Mouse (Mus musculus) left cerebral cortex, adult 8-10 months (tissue): ENCODE measurements around the gene Sult4a1. TPM values are rescaled to one million over a fixed set of nuclear protein-coding genes. Genes with fewer than 3 reads are reported as not detected.
"Not testable (repeated sequence)": the region's sequence is repeated elsewhere in the genome, so short reads cannot be mapped to it uniquely, and the experiment has no call there.

Experiments
- DNase-seq, 2 experiments: peaks; one replicate each; pipeline ENCODE4 v3.0.0; 2022; ENCODE audit warnings: low spot score in 2 of 2
- total RNA-seq, 4 experiments: library from RNA; stranded (reverse); gene quantifications; 2 replicates each; pipeline ENCODE4 v1.2.4; 2022

Sult4a1 gene
- total RNA-seq, 4 experiments from 2014 or later: 393 to 440 (median 417) TPM

DNA sequence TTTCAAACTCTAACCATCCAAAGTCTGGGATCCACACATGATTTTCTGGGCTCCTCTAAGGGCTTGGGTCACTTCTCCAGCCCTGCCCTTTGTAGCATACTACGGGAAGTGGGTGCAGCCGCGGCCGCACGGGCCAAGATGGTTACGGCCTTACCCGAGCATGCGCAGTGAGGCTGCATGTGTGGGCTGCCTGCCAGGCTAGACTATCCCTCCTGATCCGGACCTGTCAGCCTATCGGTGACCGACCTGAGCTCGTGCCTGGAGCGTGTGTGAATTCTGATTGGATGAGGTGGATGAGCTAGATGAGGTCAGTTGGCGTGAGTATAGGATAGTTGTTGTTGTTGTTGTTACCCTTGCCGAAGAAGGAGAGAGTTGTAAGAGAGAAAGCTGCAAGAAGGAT, 8.0 kb downstream of the Sult4a1 start:
- not testable (repeated sequence) for DNase-seq

- no peak for DNase-seq
These were observed 9.5 kb downstream of the Sult4a1 start for GRCm38 (mm10) chr15:84096051-84096450.

DNA sequence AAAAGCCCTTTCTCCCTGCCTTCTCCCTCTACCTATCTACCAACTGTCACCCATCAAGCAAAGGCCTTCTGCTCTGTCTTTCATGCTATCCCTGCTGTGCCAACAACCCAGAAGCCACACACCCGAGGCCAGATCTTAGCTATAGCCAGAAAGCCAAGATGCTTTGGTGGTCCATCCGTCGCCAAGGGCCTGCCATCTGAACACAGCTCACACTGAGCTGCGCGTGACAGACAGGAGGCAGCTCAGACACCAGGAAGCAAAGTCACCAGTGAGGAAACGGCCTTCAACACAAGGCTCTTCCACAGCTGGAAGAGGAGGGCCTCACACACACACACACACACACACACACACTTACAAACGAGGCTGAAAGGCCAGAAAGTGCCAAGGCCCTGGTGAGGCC, 10.6 kb downstream of the Sult4a1 start:
- DNase-seq: no peak

DNA sequence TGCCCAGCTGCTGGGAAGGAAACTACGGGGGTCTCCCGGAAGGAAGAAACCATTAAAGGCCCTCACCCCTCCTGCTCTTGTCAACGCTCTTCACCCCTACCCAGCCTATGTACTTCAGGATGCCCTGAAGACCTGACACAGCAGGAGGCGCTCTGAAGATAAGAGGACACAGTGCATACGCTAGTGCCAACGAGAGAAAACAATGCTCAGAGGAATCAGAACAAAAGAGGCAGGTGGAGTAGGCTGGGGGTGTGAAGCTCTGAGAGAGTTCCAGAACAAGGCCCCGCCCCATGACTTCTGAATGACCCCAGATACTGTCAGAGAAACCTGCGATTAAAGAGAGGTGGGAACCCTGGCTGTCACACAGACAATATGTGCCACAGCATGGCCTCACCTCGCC, 18.8 kb downstream of the Sult4a1 start:
- DNase-seq: no peak

- DNase-seq: no peak
These were observed 19.2 kb downstream of the Sult4a1 start for GRCm38 (mm10) chr15:84086364-84086763.

- DNase-seq: no peak
These were observed 25.5 kb downstream of the Sult4a1 start for GRCm38 (mm10) chr15:84080069-84080468.

DNA sequence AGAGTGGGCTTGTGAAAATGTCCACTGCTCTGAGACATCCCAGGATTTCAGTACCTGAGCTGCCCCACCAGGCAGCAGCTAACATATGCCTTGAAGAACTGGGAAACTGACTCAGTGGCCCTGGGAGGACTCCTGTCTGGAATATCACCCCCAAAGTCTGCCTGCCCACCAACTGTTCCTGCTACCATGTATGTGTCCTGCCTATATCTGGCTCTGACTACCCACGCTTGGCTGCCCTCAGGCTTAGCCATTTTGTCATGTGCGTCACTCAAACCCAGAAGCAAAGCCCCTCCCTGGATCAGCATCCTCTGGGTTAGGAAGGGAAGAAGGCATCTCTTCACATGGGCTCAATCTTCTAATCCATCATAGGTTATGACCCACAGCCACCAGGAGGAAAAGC, 26.0 kb downstream of the Sult4a1 start:
- DNase-seq: peak in 1 of 2 experiments; percentile 88

- DNase-seq: peak; percentile 11 to 77
These were observed 26.9 kb downstream of the Sult4a1 start for GRCm38 (mm10) chr15:84078667-84079066.

GRCm38 (mm10) chr15:84077151-84077550, 28.4 kb downstream of the Sult4a1 start:
- no peak for DNase-seq

DNA sequence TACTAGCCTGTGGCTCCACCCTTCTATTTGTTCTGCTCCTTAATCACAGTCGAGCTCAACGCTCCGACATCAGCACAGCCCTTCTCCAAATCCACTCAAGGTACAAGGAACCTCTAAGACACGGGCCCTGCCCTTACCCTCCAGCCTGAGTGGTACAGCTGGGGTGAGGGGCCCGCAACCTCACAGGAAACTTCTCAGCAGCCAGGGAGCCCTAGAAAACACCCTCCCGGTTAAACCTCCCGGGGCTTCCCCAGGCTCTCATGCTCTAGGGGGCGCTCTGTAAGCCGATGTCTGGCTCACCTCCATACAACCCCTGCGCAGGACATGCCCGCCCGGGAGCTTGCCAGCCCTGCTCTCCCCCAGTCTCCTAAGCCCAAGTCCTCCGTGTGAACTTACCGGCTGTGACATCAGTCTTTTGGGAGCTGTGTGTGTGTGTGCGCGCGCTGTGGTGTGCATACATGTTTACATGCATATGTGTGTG, 30.8 kb downstream of the Sult4a1 start:
- DNase-seq: no peak

- DNase-seq: no peak
These were observed 31.4 kb downstream of the Sult4a1 start for GRCm38 (mm10) chr15:84073911-84074704.

GRCm38 (mm10) chr15:84073058-84073457, 32.5 kb downstream of the Sult4a1 start:
- no peak for DNase-seq

DNA sequence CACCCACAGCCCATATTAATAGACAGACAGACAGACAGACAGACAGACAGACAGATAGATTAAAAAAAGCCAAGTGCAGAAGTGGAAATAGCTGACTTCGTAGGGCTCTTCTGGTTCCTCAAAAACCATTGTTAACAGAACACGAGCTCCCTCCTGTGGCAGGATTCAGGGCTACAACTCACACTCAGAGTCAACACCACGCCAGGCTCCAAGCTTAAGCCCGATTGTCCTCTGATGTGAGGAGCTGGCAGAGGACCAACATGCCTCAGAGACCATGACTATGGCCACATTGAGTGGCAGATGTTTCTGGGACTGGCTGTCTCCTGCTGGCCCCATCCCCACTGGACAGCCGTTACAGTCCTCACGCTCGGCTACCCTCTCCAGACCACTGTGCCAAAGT, 33.3 kb downstream of the Sult4a1 start:
- DNase-seq: peak; percentile 75 to 88

GRCm38 (mm10) chr15:84070116-84070676, 35.4 kb downstream of the Sult4a1 start:
- DNase-seq: no peak

- DNase-seq: no peak
These were observed 36.0 kb downstream of the Sult4a1 start for GRCm38 (mm10) chr15:84069455-84070050.

GRCm38 (mm10) chr15:84065701-84066100, 39.9 kb downstream of the Sult4a1 start:
- no peak for DNase-seq

- peak in 1 of 2 experiments; percentile 78 for DNase-seq
These were observed 40.4 kb downstream of the Sult4a1 start, which contains the start of gene Efcab6 for GRCm38 (mm10) chr15:84065140-84065539. TSS of gene Efcab6 (minus strand) at chr15:84065379.

DNA sequence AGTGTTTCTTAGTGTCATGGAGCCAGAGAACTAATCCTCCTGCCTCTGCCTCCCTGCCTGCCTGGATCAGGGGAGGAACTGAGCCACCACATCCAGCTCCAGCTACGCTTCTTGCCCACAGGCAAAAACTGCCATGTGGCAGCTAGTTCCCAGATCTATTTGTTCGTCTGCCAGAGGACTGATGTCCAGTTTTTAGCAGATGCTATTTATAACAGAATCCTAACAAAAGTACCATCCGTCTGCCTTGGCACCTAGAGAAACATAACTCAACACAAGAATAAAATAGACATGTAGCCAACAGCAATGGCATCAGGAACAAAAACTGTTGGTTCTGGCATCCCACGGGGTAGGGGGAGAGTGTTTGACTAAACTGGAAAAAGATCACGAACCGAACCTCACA, 46.7 kb downstream of the Sult4a1 start:
- DNase-seq: no peak

DNA sequence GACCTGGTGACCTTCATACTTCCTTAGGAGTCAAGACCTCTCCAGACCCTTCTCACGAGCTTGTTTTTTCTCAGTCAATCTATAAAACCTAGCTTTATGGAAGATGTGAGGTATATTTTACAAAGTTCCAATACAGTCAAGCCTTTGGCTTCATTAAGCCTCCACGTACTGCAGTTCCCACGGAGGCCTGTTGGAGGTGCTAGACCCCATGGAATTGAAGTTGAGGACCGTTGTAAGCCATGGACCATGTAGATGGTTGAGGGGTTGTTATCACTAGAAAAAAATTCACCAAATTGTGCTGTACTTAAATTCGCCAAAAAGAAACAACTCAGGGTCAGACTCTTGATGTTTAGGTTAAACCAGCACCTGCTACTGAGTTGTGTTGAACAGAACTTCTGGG, 49.5 kb downstream of the Sult4a1 start:
- no peak for DNase-seq

GRCm38 (mm10) chr15:84053859-84054258, 51.7 kb downstream of the Sult4a1 start:
- DNase-seq: peak; percentile 65 to 75

- no peak for DNase-seq
These were observed 52.3 kb downstream of the Sult4a1 start for GRCm38 (mm10) chr15:84053240-84053639.

- no peak for DNase-seq
These were observed 53.2 kb downstream of the Sult4a1 start for GRCm38 (mm10) chr15:84052390-84052789.
